Mouse (Mus musculus): ENCODE data around the gene Rab13.
A peak's percentile ranks its signal among the peaks of the same experiment; 100 is the strongest.
"Not testable (repeated sequence)": the region's sequence is repeated elsewhere in the genome, so short reads cannot be mapped to it uniquely, and the experiment has no call there.

Rab13 gene

GRCm38 (mm10) chr3:90231075-90231474 lies 17.6 kb downstream of the Rab13 start:
- no peak for DNase-seq (ENCODE audit: low spot score)

GRCm38 (mm10) chr3:90231507-90232333 lies 18.2 kb downstream of the Rab13 start, which contains the start of gene Jtb:
Gene Jtb (plus strand): TSS chr3:90231597.
- DNase-seq (ENCODE audit: low spot score) = peak; percentile 93

DNA sequence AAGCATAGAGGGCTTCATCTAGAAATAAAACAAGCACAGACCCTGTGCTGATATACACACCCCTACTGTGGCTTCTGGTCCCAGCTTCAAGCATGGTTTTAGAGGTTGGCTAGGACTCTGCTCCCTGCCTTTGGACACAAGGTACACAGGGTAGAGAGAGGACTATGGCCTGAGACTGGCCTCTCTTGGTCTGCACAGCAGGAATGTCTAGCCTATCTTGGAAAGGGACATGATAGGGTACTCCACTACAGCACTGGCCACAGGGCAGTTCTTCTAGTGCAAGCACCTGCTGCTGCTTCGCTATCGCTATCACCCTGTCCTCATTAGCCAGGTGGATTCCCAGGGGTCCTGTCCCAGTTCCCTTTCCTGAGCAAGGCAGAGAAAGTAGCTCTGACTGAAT lies 27.8 kb downstream of the Rab13 start:
- DNase-seq (ENCODE audit: low spot score) = no peak

- DNase-seq (ENCODE audit: low spot score) = no peak
Measured at GRCm38 (mm10) chr3:90241669-90242358, 28.3 kb downstream of the Rab13 start.

GRCm38 (mm10) chr3:90242984-90243775 lies 29.7 kb downstream of the Rab13 start, which contains the start of gene Creb3l4:
Gene Creb3l4 (minus strand): TSS chr3:90243512.
- no peak for DNase-seq (ENCODE audit: low spot score)

- no peak for DNase-seq (ENCODE audit: low spot score)
Measured at GRCm38 (mm10) chr3:90245406-90245805, 31.9 kb downstream of the Rab13 start.

GRCm38 (mm10) chr3:90247630-90247959 lies 34.1 kb downstream of the Rab13 start:
- no peak for DNase-seq (ENCODE audit: low spot score)

DNA sequence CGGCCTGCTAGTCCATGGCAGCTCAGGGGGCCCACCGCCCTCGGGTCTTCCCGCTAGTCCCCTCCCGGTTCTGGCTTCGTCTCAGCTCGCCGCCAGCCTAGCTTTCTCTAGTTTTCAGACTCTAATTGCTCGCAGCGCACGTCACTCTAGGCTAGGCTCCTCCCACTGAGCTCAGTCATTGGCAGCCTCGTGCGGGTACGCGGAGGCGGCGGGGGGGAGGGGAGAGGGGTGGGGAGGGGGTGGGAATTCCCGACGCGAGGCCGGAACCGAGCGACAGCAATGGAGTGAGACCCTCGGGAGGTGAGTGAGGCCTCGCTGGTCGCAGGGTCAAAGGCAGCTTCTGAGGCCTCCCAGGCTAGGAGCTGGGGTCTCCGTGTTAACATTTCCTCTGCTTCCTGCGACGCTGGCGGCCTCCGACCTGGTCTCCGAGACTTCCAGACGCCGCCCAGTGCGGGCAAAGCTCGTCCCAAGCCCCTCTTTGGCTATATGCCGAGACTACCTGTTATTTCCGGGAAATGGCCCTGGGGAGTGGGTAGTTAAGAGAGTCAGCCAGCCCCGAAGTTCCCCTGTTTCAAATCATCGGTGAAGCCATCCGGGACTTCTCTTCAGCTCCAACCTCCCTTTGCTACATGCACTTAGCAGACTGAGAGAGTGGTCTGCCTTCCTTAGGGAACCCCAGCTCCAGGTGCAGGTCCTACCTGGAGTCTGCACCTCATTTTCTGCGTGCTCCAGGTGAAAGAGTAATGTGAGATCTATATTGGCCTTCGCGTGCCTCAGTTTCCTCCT lies 34.7 kb downstream of the Rab13 start, which contains the start of gene Slc39a1:
Slc39a1 (plus strand) TSS at position 213 of the 786 bp plus-strand sequence.
- peak; percentile 86 for DNase-seq (ENCODE audit: low spot score)

- no peak for DNase-seq (ENCODE audit: low spot score)
Measured at GRCm38 (mm10) chr3:90248746-90249100, 35.2 kb downstream of the Rab13 start.

DNA sequence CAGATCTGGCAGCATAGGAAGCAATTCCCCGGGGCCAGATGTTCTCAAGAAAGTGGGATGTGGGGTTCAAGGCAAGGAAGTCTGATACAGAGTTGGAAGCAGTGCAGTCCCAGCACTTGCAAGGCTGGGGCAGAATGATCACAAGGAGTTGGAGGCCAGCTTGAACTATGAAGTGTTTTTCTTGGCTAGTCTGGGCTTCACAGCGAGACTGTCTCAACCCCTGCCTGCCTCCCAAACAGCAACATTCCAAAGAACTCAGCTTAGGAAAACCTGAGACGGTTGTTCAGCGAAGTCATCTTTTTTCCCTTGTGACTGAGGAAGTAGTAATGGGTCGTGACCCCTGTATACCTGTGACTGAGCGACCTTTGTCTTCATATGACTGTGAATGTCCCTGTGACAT lies 37.3 kb downstream of the Rab13 start:
- no peak for DNase-seq (ENCODE audit: low spot score)

- not testable (repeated sequence) for DNase-seq (ENCODE audit: low spot score)
Measured at GRCm38 (mm10) chr3:90251731-90252226, 38.3 kb downstream of the Rab13 start.

DNA sequence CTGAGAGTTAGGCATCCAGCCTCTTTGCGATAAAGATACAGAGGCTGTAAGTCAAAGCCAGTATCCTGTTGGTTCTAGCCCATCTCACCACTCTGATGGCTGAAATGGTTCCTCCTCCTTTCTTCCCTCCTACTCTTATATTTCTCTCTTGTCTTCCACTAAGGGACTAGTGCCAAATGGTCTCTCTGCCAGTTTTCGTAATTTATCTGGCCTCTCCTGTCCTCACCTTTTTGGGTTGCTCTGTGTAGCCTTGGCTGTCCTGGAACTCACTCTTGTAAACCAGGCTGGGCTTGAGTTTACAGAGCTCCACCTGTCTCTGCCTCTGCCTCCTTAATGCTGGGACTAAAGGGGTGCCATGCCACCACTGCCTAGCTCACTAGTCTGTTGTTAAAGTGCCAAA lies 39.2 kb downstream of the Rab13 start:
- not testable (repeated sequence) for DNase-seq (ENCODE audit: low spot score)

DNA sequence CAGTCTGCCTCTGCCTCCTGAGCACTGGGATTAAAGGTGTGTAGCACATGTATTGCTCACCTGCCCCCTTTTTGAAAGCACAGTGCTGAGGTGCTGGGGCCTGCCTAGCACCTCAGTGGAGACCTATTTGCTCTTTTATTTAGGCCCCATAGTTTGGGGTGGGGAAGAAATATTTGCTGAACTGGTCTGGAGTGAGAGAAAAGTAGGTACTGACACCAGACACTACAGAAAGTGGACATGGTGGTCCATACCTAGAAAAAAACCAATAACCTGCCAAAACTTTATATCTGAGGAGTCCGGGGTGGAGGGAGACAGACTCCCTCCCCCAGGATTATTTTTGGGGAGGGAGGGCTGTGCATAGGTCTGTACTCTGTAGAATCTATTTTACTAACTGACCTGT lies 39.7 kb downstream of the Rab13 start:
- not testable (repeated sequence) for DNase-seq (ENCODE audit: low spot score)

GRCm38 (mm10) chr3:90253653-90254418 lies 40.3 kb downstream of the Rab13 start, which contains the start of gene Crtc2:
Gene Crtc2 (plus strand): TSS chr3:90254163.
- peak; percentile 93 for DNase-seq (ENCODE audit: low spot score)

DNA sequence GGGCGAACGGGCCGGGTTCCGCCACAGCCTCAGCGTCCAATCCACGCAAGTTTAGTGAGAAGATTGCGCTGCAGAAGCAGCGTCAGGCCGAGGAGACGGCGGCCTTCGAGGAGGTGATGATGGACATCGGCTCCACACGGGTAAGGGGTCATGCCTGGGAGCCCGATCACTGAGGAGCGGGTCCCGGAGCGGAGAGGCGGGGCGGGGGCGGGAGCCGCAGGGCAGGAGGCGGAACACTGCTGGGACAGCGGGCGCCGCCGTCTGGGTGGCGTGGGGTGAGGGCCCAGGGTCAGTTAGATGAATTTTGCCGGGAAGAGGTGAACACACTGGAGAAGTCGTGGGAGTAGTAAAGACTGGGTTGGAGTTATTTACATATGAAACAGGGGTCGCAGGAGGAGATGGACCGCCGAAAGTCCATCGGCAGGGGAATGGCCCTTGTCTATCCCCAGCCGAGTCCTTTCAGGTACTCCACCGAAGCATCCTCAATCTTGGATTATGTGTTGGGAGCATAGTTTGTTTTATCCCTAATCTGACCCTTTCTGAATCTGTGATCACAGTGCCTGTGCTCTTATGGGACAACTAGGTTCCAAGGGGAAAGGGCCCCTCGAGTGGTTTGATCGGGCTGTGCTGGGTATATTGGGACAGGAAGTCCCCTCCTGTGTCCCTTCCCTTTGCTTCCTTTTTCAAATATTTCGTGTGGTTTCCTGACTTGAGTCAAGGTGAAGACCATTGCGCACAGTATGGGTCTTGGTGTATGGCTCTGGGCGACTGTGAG lies 41.1 kb downstream of the Rab13 start:
- peak; percentile 21 for DNase-seq (ENCODE audit: low spot score)

DNA sequence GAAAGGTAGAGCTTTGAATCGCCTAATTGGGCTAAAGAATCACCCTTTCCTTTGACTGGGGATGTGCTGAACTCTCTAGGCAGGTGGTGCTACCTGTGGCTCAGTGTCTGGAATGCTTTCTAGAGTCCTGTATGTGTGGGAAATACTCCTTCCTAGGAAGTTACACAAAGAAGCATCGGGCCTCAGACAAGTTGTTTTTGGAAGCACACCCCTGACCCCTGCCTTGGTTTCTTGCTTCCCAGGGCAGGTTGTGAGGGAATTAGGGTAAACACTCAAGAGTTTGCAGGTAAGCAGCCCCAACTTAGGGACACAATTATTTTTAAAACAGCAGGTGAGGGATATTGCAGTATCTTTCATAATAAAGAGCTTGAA lies 41.7 kb downstream of the Rab13 start:
- no peak for DNase-seq (ENCODE audit: low spot score)

DNA sequence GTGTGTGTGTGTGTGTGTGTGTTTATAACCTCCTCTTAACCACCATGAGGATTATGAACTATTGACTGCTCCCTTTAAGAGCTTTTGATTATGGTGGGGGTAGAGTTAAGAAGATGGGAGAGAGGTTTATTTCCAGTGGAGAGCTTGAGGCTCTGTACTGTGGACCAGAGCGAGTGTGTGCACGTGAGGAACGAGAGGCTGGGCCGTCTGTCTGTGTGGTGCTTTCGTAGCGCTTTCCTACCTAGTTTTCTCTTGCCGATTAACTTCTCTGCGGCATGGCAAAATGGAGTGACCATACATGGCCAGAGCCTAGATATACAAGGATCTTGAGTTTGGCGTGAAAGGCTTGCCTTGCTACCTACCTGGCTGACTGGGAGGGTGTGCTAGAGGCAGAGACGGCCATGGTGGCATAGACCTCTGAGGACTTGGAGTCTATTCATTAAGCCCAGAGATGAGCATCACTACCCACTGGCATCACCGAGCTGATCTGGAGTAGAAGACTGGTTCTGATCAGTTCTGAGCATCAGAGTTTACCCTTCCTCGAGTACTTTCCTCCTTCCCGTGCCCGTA lies 42.4 kb downstream of the Rab13 start:
- no peak for DNase-seq (ENCODE audit: low spot score)

DNA sequence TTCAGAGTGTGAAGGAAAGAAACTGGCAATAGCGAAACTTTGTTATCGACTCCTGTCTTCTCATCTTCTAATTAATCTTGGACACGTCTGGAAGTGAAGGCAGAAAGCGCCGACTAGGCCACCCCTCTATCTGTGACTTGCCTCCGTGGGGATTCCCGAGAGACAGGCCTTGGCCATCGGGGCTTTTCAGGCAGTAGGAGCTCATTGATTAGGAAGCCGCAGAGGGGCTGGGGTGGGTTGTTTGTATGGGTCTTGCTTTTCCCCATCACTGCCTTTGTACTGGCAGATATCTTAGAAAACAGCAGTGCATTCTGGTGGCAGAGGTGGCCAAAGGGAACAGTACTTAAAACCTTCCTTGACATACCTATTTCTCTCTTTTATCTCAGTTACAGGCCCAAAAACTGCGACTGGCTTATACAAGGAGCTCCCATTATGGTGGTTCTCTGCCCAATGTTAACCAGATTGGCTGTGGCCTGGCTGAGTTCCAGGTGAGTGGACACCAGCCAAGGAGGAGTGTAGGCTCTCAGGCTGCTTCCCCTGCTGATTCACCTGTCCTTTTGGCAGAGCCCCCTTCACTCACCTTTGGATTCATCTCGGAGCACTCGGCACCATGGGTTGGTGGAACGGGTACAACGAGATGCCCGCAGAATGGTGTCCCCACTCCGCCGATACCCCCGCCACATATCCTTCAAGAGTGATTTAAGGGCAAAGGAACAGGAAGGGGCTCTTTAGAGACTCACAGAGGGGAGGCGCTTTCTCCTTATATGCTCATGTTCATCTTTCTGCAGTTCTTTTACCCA lies 43.4 kb downstream of the Rab13 start:
- no peak for DNase-seq (ENCODE audit: low spot score)

- DNase-seq (ENCODE audit: low spot score) = no peak
Measured at GRCm38 (mm10) chr3:90258521-90258920, 45.0 kb downstream of the Rab13 start.

Measured in T-cell, adult 2 months (primary cell).